In the genomic region with DNA sequence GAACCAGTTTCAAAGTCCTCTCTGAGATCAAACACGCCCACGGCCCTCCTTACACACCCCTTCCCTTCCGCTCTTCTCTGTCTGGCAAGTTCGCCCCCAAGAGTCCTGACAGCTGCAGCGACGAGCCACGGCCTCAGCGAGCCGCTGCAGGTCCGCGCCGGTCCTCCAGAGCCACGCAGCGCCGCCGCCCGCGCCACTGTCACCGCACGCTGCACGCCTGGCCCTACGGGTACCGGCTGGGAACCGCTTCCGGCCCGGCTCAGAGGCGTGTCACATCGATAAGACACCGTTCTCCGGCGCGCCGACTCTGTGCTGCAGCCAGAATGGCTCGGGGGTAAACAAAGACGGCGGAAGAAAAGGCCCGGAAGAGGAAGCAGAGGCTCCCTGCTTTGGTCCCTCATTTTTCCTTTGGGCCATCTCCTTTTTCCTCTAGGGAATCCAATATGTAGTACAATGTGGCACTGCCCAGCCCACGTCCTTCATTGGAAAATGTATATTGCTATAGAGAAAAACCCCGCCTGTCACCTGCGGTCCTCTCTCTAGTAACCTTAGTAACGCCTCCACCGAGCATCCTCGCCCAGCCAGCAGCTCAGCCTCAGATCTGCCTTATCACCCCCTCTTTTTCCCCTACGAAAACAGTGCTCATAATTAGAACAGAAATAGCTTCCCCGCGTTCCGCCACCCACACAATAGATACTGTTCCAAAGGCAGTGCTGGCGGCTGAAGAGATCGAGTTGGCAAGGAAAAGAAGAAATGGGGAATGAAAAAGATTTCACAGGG, we compare ENCODE assay signal across 8 mouse cellular contexts. TPM values are rescaled to one million over a fixed set of nuclear protein-coding genes. Genes with fewer than 3 reads are reported as not detected.
DNase-seq lines count a peak whose midpoint lies in the region; ATAC-seq lines count a peak whose summit lies in the region.

TSS of gene Fra10ac1 (minus strand) at position 252 of the 780 bp plus-strand sequence.

- intact Hi-C loops in gastrocnemius, postnatal 14 days (cut with DNase I; ENCODE audit: low total_unique reads) = no loop called here
- intact Hi-C loops in left cerebral cortex, postnatal 14 days (cut with DNase I) = loop anchor here (1.0 to 5.0 kb wide), 2 partner anchors 40 to 98 kb away; partner anchors contain the start of gene Lgi1

- ATAC-seq in inflammation-experienced regulatory T-cells, adult 6 months = peak; percentile 86

- peak; percentile 89 for DNase-seq in adipocyte (ENCODE audit: low spot score)
- DNase-seq in embryo, embryonic 10 days (ENCODE audit: low spot score) = peak; percentile 93
- peak; percentile 92 for DNase-seq in gastrocnemius, postnatal 14 days
- peak; percentile 96 to 97 for DNase-seq in left cerebral cortex, postnatal 14 days (ENCODE audit: low spot score in 2 of 2)
- peak; percentile 92 for DNase-seq in mesoderm, embryonic 11.5 days (ENCODE audit: low read depth, low spot score)
- peak; percentile 92 for DNase-seq in right cerebral cortex, postnatal 36 days (ENCODE audit: low spot score in 2 of 2)
- peak; percentile 88 for DNase-seq in yolk sac, embryonic 10.5 days (ENCODE audit: low spot score)

RNA-seq across cellular contexts. Expression of gene Fra10ac1, which starts in this region (rescaled TPM):
- 10 to 100 TPM in 1 of 2 experiments, 1 to 10 TPM in 1; 8.1 to 10.8 TPM for total RNA-seq in gastrocnemius, postnatal 14 days (2021)
- 10 to 100 TPM; 20.0 to 34.9 (median 33.3) TPM for polyA plus RNA-seq in inflammation-experienced regulatory T-cells, adult 6 months (2017; shearing (Covaris generic))
- total RNA-seq in left cerebral cortex, postnatal 14 days (2021) = 10 to 100 TPM; 11.1 to 15.9 TPM

Comparison
In these comparisons a context has a peak if more than half of its experiments do, and no peak if none do; other contexts are left out.
1. Peak in every context shown above with its lines: DNase-seq and ATAC-seq.